Mouse (Mus musculus) adrenal gland, adult 18-20 months (tissue): ENCODE data around the gene Olfr854. TPM values are rescaled to one million over a fixed set of nuclear protein-coding genes. Genes with fewer than 3 reads are reported as not detected.

Experiments
- DNase-seq, 2 experiments: peaks; one replicate each; pipeline ENCODE4 v3.0.0; 2021 to 2022; ENCODE audit warnings: low spot score in 2 of 2
- long read RNA-seq, 2 experiments: library from polyadenylated mRNA; stranded (forward); transcript quantifications; one replicate each; pipeline ENCODE4 v2.0.0; 2021
- total RNA-seq, 2 experiments: library from RNA; stranded (reverse); gene quantifications; 1 replicate in 1 of 2; 2 replicates in 1 of 2; pipeline ENCODE4 v1.2.3; 2021

Gene Olfr854
- total RNA-seq, result not detected
- long read RNA-seq, experiment 1, result 0 reads
- long read RNA-seq, experiment 2, result 0 reads

DNA sequence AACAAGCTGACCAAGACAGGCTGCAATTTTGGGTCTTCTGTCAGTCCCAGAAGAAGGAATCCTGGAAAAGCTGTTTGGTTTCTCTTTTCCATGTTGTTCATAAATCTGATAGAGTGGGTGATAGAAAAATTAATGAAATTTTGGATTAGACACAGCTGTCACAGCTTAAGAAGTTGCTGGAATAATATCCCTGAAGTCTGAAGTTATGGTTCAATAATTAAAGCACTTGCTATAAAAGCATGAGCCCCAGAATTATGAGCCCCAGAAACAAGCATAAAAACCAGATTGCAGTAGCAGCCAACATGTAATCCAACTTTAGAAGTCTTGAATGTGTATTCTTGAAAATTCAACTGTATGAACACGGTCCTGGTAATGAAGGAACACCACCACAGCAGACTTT, at the start of gene Olfr854:
TSS of gene Olfr854 (minus strand) at position 101 of the 400 bp plus-strand sequence.
- DNase-seq, result no peak

DNA sequence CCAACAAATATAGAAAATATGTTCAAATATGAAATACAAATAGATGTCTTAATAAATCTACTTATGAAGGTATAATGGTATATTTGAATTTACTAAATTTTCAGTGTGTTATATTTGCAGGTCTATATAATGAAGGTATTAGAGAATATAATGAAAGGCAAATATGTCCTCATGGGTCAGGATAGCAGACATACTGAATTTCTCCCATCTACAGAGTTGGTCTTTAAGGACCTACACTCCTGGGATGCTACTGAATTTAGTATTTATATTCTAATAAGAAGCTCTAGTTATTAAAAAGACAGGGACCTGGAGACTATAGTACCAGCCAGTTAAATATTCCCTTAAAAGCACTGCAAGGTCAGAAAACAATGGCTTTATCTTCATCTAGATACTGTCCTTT, 15.1 kb upstream of the Olfr854 start, which contains the start of gene Olfr855:
TSS of gene Olfr855 (plus strand) at position 301 of the 400 bp plus-strand sequence.
- DNase-seq, result no peak

DNA sequence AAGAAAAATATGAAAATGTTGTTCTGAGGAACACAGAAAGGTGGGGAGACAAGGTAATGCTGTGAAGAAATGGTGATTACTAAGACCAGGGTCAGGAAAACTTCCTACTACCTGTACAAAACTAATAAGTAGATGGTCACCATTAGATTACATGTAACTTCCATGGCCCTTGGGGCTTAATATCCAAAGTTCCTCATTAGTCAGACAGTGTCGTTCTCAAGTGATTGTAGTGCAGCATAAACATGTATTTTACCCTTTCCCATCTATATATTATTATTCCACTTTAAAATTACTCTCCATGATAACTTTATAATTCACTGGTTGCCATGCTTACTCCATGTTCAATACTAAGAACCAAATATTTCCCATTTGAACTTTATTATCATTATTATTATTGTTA, 26.2 kb downstream of the Olfr854 start, which contains the start of gene Olfr853:
TSS of gene Olfr853 (minus strand) at position 101 of the 400 bp plus-strand sequence.
- no peak for DNase-seq

Other genes with a start within 250 kb of the Olfr854 start
- not detected for gene Olfr845, start 230.9 kb downstream of the Olfr854 start, total RNA-seq
- not detected for gene Olfr846, start 203.4 kb downstream of the Olfr854 start, total RNA-seq
- not detected for gene Olfr847, start 188.7 kb downstream of the Olfr854 start, total RNA-seq
- not detected for gene Olfr849, start 127.1 kb downstream of the Olfr854 start, total RNA-seq
- gene Olfr850, start 89.1 kb downstream of the Olfr854 start, total RNA-seq, result not detected
- not detected for gene Olfr851, start 74.1 kb downstream of the Olfr854 start, total RNA-seq
- gene Olfr853, start 26.3 kb downstream of the Olfr854 start, total RNA-seq, result not detected
- gene Olfr855, start 15.2 kb upstream of the Olfr854 start, total RNA-seq, result not detected
- 10 to 100 TPM; 18.2 to 21.3 TPM for gene Zfp317, start 54.7 kb upstream of the Olfr854 start, total RNA-seq
- not detected for gene Olfr857, start 142.1 kb upstream of the Olfr854 start, total RNA-seq
- gene Olfr58, start 212.9 kb upstream of the Olfr854 start, total RNA-seq, result not detected
- not detected for gene Olfr859, start 237.5 kb upstream of the Olfr854 start, total RNA-seq